Mouse (Mus musculus) kidney, embryonic 15.5 days (tissue): Measurements from ENCODE around the gene Ogdh. TPM values are rescaled to one million over a fixed set of nuclear protein-coding genes. Genes with fewer than 3 reads are reported as not detected.

Experiments used
- ATAC-seq: fragments of 200-750 bp; cut with Nextera tagmentation; replicated peaks from 2 replicates; pipeline ENCODE4 v1.8.0; 2017; ENCODE audit warnings: moderate TSS enrichment; ENCODE audit not compliant: low FRiP score
- H3K27ac ChIP-seq: fragments of 300-500 bp; sonication (generic); 2 replicates; pipeline ENCODE4 v1.5.1; 2015; ENCODE audit warnings: mild to moderate bottlenecking, inconsistent platforms
- H3K27me3 ChIP-seq: fragments of 300-500 bp; sonication (generic); 2 replicates; pipeline ENCODE4 v1.6.1; 2015; ENCODE audit warnings: inconsistent platforms
- H3K36me3 ChIP-seq: fragments of 300-500 bp; sonication (generic); 2 replicates; pipeline ENCODE4 v1.6.1; 2015; ENCODE audit warnings: inconsistent platforms
- H3K4me1 ChIP-seq: fragments of 300-500 bp; sonication (generic); 2 replicates; pipeline ENCODE4 v1.6.1; 2015; ENCODE audit warnings: inconsistent platforms
- H3K4me2 ChIP-seq: fragments of 300-500 bp; sonication (generic); 2 replicates; pipeline ENCODE4 v1.6.1; 2015; ENCODE audit warnings: moderate library complexity, mild to moderate bottlenecking, inconsistent platforms
- H3K4me3 ChIP-seq: fragments of 300-500 bp; sonication (generic); replicated peaks from 2 replicates; pipeline ENCODE4 v1.5.1; 2015; ENCODE audit warnings: mild to moderate bottlenecking, inconsistent platforms
- H3K9ac ChIP-seq: fragments of 300-500 bp; sonication (generic); 2 replicates; pipeline ENCODE4 v1.6.1; 2015; ENCODE audit warnings: mild to moderate bottlenecking, inconsistent platforms
- H3K9me3 ChIP-seq: fragments of 300-500 bp; sonication (generic); replicated peaks from 2 replicates; pipeline ENCODE4 v1.6.1; 2016; ENCODE audit warnings: inconsistent platforms
- WGBS: fragments of 180-500 bp; shearing (Covaris S2); methylation state at CpG from one replicate; pipeline ENCODE4 v1.1.7; 2015; ENCODE audit warnings: mixed read lengths; 5-methylcytosine and 5-hydroxymethylcytosine counted together
- polyA plus RNA-seq: library from polyadenylated mRNA; unstranded; fragments of >200 nt; fragmentation: Nextera tagmentation; extraction: Ambion mirVana; gene quantifications from 2 replicates; pipeline ENCODE4 v1.2.1, GENCODE M21; 2015

Ogdh gene
- polyA plus RNA-seq, 1 experiment from 2014 or later, result 131 TPM

- H3K9ac ChIP-seq, result no peak overlapping the region
- H3K27ac ChIP-seq, result 0 out of 2 replicates have a peak overlapping the region, but pooled peaks have one; percentile 6
- ATAC-seq, result no peak
- WGBS, result 74% methylated on average over 2 of the region's 2 CpGs
- no peaks in the 10 kb centered on the region for H3K27me3 ChIP-seq
- no peak overlapping the region for H3K4me3 ChIP-seq
- no peaks in the 10 kb centered on the region for H3K4me1 ChIP-seq
- H3K36me3 ChIP-seq, result peaks cover 87% of the 10 kb centered on the region
- no peaks in the 10 kb centered on the region for H3K9me3 ChIP-seq
- H3K4me2 ChIP-seq, result no peak overlapping the region
Measured at GRCm38 (mm10) chr11:6302793-6303192, 11.4 kb downstream of the Ogdh start.

GRCm38 (mm10) chr11:6305943-6306430 is 14.6 kb downstream of the Ogdh start:
- Histone ChIP-seq H3K4me3 (no peak overlapping the region), H3K27me3 (no peaks in the 10 kb centered on the region), H3K9me3 (no peaks in the 10 kb centered on the region), H3K4me2 (no peak overlapping the region), H3K27ac (no peak overlapping the region), H3K4me1 (no peaks in the 10 kb centered on the region), H3K36me3 (peaks cover 77% of the 10 kb centered on the region), H3K9ac (no peak overlapping the region)
- no peak for ATAC-seq
- 87% methylated on average over 1 of the region's 1 CpGs for WGBS

- WGBS, result 87% methylated on average over 4 of the region's 4 CpGs
- H3K27ac ChIP-seq, result no peak overlapping the region
- no peak overlapping the region for H3K4me2 ChIP-seq
- ATAC-seq, result no peak
- no peak overlapping the region for H3K4me3 ChIP-seq
- H3K4me1 ChIP-seq, result no peaks in the 10 kb centered on the region
- no peak overlapping the region for H3K9ac ChIP-seq
- H3K9me3 ChIP-seq, result no peaks in the 10 kb centered on the region
- peaks cover 62% of the 10 kb centered on the region for H3K36me3 ChIP-seq
- no peaks in the 10 kb centered on the region for H3K27me3 ChIP-seq
Measured at GRCm38 (mm10) chr11:6308181-6308580, 16.7 kb downstream of the Ogdh start.

GRCm38 (mm10) chr11:6313874-6314406 is 22.5 kb downstream of the Ogdh start:
- no peak overlapping the region for H3K4me3 ChIP-seq
- no peak overlapping the region for H3K9ac ChIP-seq
- WGBS, result 38% methylated on average over 7 of the region's 7 CpGs
- H3K4me1 ChIP-seq, result 0 out of 2 replicates have a peak, but pooled peaks cover 2% of the 10 kb centered on the region
- no peak overlapping the region for H3K27ac ChIP-seq
- no peak overlapping the region for H3K4me2 ChIP-seq
- H3K27me3 ChIP-seq, result no peaks in the 10 kb centered on the region
- ATAC-seq, result no peak
- no peaks in the 10 kb centered on the region for H3K9me3 ChIP-seq
- peaks cover 71% of the 10 kb centered on the region for H3K36me3 ChIP-seq

GRCm38 (mm10) chr11:6316821-6317220 is 25.4 kb downstream of the Ogdh start:
- H3K9ac ChIP-seq, result no peak overlapping the region
- H3K9me3 ChIP-seq, result no peaks in the 10 kb centered on the region
- no peak overlapping the region for H3K27ac ChIP-seq
- H3K4me1 ChIP-seq, result 0 out of 2 replicates have a peak, but pooled peaks cover 2% of the 10 kb centered on the region
- H3K27me3 ChIP-seq, result no peaks in the 10 kb centered on the region
- no peak overlapping the region for H3K4me2 ChIP-seq
- peaks cover 74% of the 10 kb centered on the region for H3K36me3 ChIP-seq
- ATAC-seq, result no peak
- WGBS, result 91% methylated on average over 11 of the region's 11 CpGs
- no peak overlapping the region for H3K4me3 ChIP-seq

- Histone ChIP-seq H3K27ac (no peak overlapping the region), H3K4me2 (no peak overlapping the region), H3K36me3 (peaks cover 78% of the 10 kb centered on the region), H3K27me3 (no peaks in the 10 kb centered on the region), H3K4me1 (0 out of 2 replicates have a peak, but pooled peaks cover 2% of the 10 kb centered on the region), H3K9me3 (no peaks in the 10 kb centered on the region), H3K4me3 (no peak overlapping the region), H3K9ac (no peak overlapping the region)
- WGBS, result 94% methylated on average over 5 of the region's 5 CpGs
- no peak for ATAC-seq
Measured at GRCm38 (mm10) chr11:6318559-6318958, 27.1 kb downstream of the Ogdh start.

- H3K4me1 ChIP-seq, result no peaks in the 10 kb centered on the region
- H3K4me3 ChIP-seq, result no peak overlapping the region
- peaks cover 77% of the 10 kb centered on the region for H3K36me3 ChIP-seq
- ATAC-seq, result no peak
- H3K27me3 ChIP-seq, result no peaks in the 10 kb centered on the region
- 82% methylated on average over 2 of the region's 2 CpGs for WGBS
- no peak overlapping the region for H3K9ac ChIP-seq
- no peaks in the 10 kb centered on the region for H3K9me3 ChIP-seq
- H3K27ac ChIP-seq, result no peak overlapping the region
- no peak overlapping the region for H3K4me2 ChIP-seq
Measured at GRCm38 (mm10) chr11:6319374-6319773, 27.9 kb downstream of the Ogdh start.

GRCm38 (mm10) chr11:6322086-6322485 is 30.7 kb downstream of the Ogdh start:
- no peak overlapping the region for H3K4me2 ChIP-seq
- H3K4me1 ChIP-seq, result no peaks in the 10 kb centered on the region
- ATAC-seq, result no peak
- H3K36me3 ChIP-seq, result peaks cover 65% of the 10 kb centered on the region
- no peaks in the 10 kb centered on the region for H3K27me3 ChIP-seq
- WGBS, result 93% methylated on average over 2 of the region's 2 CpGs
- H3K4me3 ChIP-seq, result no peak overlapping the region
- H3K9me3 ChIP-seq, result no peaks in the 10 kb centered on the region
- H3K27ac ChIP-seq, result no peak overlapping the region
- no peak overlapping the region for H3K9ac ChIP-seq

GRCm38 (mm10) chr11:6323348-6323747 is 31.9 kb downstream of the Ogdh start:
- H3K4me3 ChIP-seq, result no peak overlapping the region
- no peak overlapping the region for H3K27ac ChIP-seq
- H3K9ac ChIP-seq, result no peak overlapping the region
- no peak for ATAC-seq
- 88% methylated on average over 5 of the region's 5 CpGs for WGBS
- H3K36me3 ChIP-seq, result peaks cover 54% of the 10 kb centered on the region
- no peaks in the 10 kb centered on the region for H3K27me3 ChIP-seq
- H3K4me2 ChIP-seq, result no peak overlapping the region
- no peaks in the 10 kb centered on the region for H3K4me1 ChIP-seq
- H3K9me3 ChIP-seq, result no peaks in the 10 kb centered on the region

GRCm38 (mm10) chr11:6331256-6331655 is 39.8 kb downstream of the Ogdh start:
- WGBS, result 90% methylated on average over 7 of the region's 7 CpGs

GRCm38 (mm10) chr11:6332606-6333005 is 41.2 kb downstream of the Ogdh start:
- H3K9ac ChIP-seq, result no peak overlapping the region
- H3K27me3 ChIP-seq, result no peaks in the 10 kb centered on the region
- peaks cover 54% of the 10 kb centered on the region for H3K36me3 ChIP-seq
- no peak overlapping the region for H3K4me3 ChIP-seq
- no peak for ATAC-seq
- no peak overlapping the region for H3K4me2 ChIP-seq
- H3K4me1 ChIP-seq, result no peaks in the 10 kb centered on the region
- no peak overlapping the region for H3K27ac ChIP-seq
- no peaks in the 10 kb centered on the region for H3K9me3 ChIP-seq
- 82% methylated on average over 3 of the region's 3 CpGs for WGBS

More at GRCm38 (mm10) chr11:6331256-6331655, 39.8 kb downstream of the Ogdh start:
- no peaks in the 10 kb centered on the region for H3K27me3 ChIP-seq
- H3K9me3 ChIP-seq, result no peaks in the 10 kb centered on the region
- no peak overlapping the region for H3K27ac ChIP-seq
- no peak overlapping the region for H3K9ac ChIP-seq
- H3K4me1 ChIP-seq, result no peaks in the 10 kb centered on the region
- peaks cover 41% of the 10 kb centered on the region for H3K36me3 ChIP-seq
- no peak overlapping the region for H3K4me2 ChIP-seq
- H3K4me3 ChIP-seq, result no peak overlapping the region
- ATAC-seq, result no peak

GRCm38 (mm10) chr11:6333403-6333802 is 42.0 kb downstream of the Ogdh start:
- Histone ChIP-seq H3K27me3 (no peaks in the 10 kb centered on the region), H3K27ac (no peak overlapping the region), H3K9ac (no peak overlapping the region), H3K4me3 (no peak overlapping the region), H3K36me3 (peaks cover 57% of the 10 kb centered on the region), H3K4me2 (no peak overlapping the region), H3K9me3 (no peaks in the 10 kb centered on the region), H3K4me1 (no peaks in the 10 kb centered on the region)
- ATAC-seq, result no peak
- 89% methylated on average over 7 of the region's 7 CpGs for WGBS

GRCm38 (mm10) chr11:6335321-6335720 is 43.9 kb downstream of the Ogdh start:
- WGBS, result 94% methylated on average over 7 of the region's 7 CpGs

More at GRCm38 (mm10) chr11:6335321-6335720, 43.9 kb downstream of the Ogdh start:
- Histone ChIP-seq H3K27me3 (no peaks in the 10 kb centered on the region), H3K4me3 (no peak overlapping the region), H3K27ac (no peak overlapping the region), H3K9ac (no peak overlapping the region), H3K9me3 (no peaks in the 10 kb centered on the region), H3K4me1 (no peaks in the 10 kb centered on the region), H3K36me3 (peaks cover 67% of the 10 kb centered on the region), H3K4me2 (no peak overlapping the region)
- ATAC-seq, result no peak
